Mouse (Mus musculus) brain, adult 2 months (tissue): Measurements from ENCODE around the gene Crnkl1.
A peak's percentile ranks its signal among the peaks of the same experiment; 100 is the strongest.

ENCODE experiments used
- DNase-seq: peaks from one replicate; pipeline ENCODE4 v3.0.0; 2011; ENCODE audit warnings: low read depth, low spot score

Gene Crnkl1

GRCm38 (mm10) chr2:145934339-145935231 is at the start of gene Crnkl1, which contains the start of gene Cfap61:
TSS of gene Crnkl1 (minus strand) at chr2:145935014.
TSS of gene Cfap61 (plus strand) at chr2:145934784.
- peak; percentile 98 for DNase-seq

- no peak for DNase-seq
Observed at GRCm38 (mm10) chr2:145982317-145983045, 47.7 kb upstream of the Crnkl1 start.

GRCm38 (mm10) chr2:145981699-145982112 is 46.9 kb upstream of the Crnkl1 start:
- DNase-seq = no peak

- no peak for DNase-seq
Observed at GRCm38 (mm10) chr2:145980881-145981280, 46.1 kb upstream of the Crnkl1 start.

GRCm38 (mm10) chr2:145979616-145980015 is 44.8 kb upstream of the Crnkl1 start:
- DNase-seq = no peak

- DNase-seq = no peak
Observed at GRCm38 (mm10) chr2:145972571-145972970, 37.8 kb upstream of the Crnkl1 start.

- DNase-seq = peak; percentile 94
Observed at GRCm38 (mm10) chr2:145971237-145972010, 36.6 kb upstream of the Crnkl1 start.

GRCm38 (mm10) chr2:145970751-145971150 is 35.9 kb upstream of the Crnkl1 start:
- DNase-seq = peak; percentile 94

- DNase-seq = no peak
Observed at GRCm38 (mm10) chr2:145961861-145962260, 27.0 kb upstream of the Crnkl1 start.

- no peak for DNase-seq
Observed at GRCm38 (mm10) chr2:145958551-145958950, 23.7 kb upstream of the Crnkl1 start.

- DNase-seq = no peak
Observed at GRCm38 (mm10) chr2:145958097-145958496, 23.3 kb upstream of the Crnkl1 start.

- DNase-seq = peak; percentile 68
Observed at GRCm38 (mm10) chr2:145957450-145957849, 22.6 kb upstream of the Crnkl1 start.

- DNase-seq = no peak
Observed at GRCm38 (mm10) chr2:145956318-145956717, 21.5 kb upstream of the Crnkl1 start.

GRCm38 (mm10) chr2:145955844-145956243 is 21.0 kb upstream of the Crnkl1 start:
- DNase-seq = no peak

- DNase-seq = no peak
Observed at GRCm38 (mm10) chr2:145952726-145953125, 17.9 kb upstream of the Crnkl1 start.

- no peak for DNase-seq
Observed at GRCm38 (mm10) chr2:145950239-145950638, 15.4 kb upstream of the Crnkl1 start.

GRCm38 (mm10) chr2:145949475-145950068 is 14.8 kb upstream of the Crnkl1 start:
- DNase-seq = no peak

- no peak for DNase-seq
Observed at GRCm38 (mm10) chr2:145948402-145948954, 13.7 kb upstream of the Crnkl1 start.

GRCm38 (mm10) chr2:145944286-145944685 is 9.5 kb upstream of the Crnkl1 start:
- peak; percentile 33 for DNase-seq

- DNase-seq = no peak
Observed at GRCm38 (mm10) chr2:145941403-145941802, 6.6 kb upstream of the Crnkl1 start.

- DNase-seq = no peak
Observed at GRCm38 (mm10) chr2:145936975-145937374, 2.2 kb upstream of the Crnkl1 start.
